Mouse (Mus musculus): ENCODE data around the gene Unc79. TPM values are rescaled to one million over a fixed set of nuclear protein-coding genes. Genes with fewer than 3 reads are reported as not detected.

Gene Unc79
- polyA plus RNA-seq, 1 experiment from 2014 or later = 0.17 TPM

DNA sequence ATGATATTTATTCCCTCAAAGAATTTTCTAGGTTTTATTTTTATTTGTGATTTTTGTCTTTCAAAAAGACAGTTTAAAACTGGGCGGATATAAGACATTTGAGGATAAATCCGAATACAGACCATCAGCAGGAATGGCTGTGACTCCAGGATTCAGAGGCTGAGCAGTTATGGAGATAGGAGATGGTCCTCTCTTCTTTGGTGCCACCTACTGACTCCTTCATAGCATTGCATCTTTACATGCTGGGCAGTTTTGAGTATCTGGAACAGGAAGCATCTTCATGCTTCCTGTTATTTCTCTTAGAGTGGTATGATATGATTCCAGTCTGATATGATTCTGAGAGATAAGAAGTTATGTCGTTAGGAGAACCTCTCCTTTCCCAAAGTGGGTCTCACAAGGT lies 116.3 kb downstream of the Unc79 start:
- no peaks in the 10 kb centered on the region for H3K4me1 ChIP-seq (replicated peaks; ENCODE audit: control insufficient read depth, insufficient read depth)
- no peak overlapping the region for H3K27ac ChIP-seq (replicated peaks)
- H3K9ac ChIP-seq (ENCODE audit: low read length) = no peak overlapping the region
- DNase-seq (ENCODE audit: low spot score) (no peak), ATAC-seq (ENCODE audit: low FRiP score, low TSS enrichment) (no peak; the same call in 1 of the 2 replicates)
- H3K27me3 ChIP-seq (ENCODE audit: control insufficient read depth, insufficient read depth, low read length) = no peaks in the 10 kb centered on the region
- H3K9me3 ChIP-seq (ENCODE audit: control insufficient read depth, low read length) = no peaks in the 10 kb centered on the region
- TF ChIP-seq CTCF (IDR thresholded peaks at IDR 0.05; ENCODE audit: low read depth) = peak; percentile 92
- TF ChIP-seq EP300 (optimal IDR thresholded peaks at IDR 0.05) = no peak
- H3K4me3 ChIP-seq (ENCODE audit: low read depth, low read length) = no peak overlapping the region
- H3K36me3 ChIP-seq (ENCODE audit: control insufficient read depth, insufficient read depth, low read length) = no peaks in the 10 kb centered on the region
- WGBS = 12% methylated on average over 3 of the region's 3 CpGs
- no peak overlapping the region for H3K4me2 ChIP-seq (replicated peaks; ENCODE audit: low read depth)

- Histone ChIP-seq H3K4me1 (replicated peaks; ENCODE audit: control insufficient read depth, insufficient read depth) (no peaks in the 10 kb centered on the region), H3K4me3 (ENCODE audit: low read depth, low read length) (no peak overlapping the region), H3K27ac (replicated peaks) (no peak overlapping the region), H3K27me3 (ENCODE audit: control insufficient read depth, insufficient read depth, low read length) (no peaks in the 10 kb centered on the region), H3K9me3 (ENCODE audit: control insufficient read depth, low read length) (no peaks in the 10 kb centered on the region), H3K4me2 (replicated peaks; ENCODE audit: low read depth) (no peak overlapping the region), H3K36me3 (ENCODE audit: control insufficient read depth, insufficient read depth, low read length) (no peaks in the 10 kb centered on the region), H3K9ac (ENCODE audit: low read length) (no peak overlapping the region)
- no peak for TF ChIP-seq EP300 (optimal IDR thresholded peaks at IDR 0.05)
- TF ChIP-seq CTCF (IDR thresholded peaks at IDR 0.05; ENCODE audit: low read depth) = no peak
- WGBS = 75% methylated on average over 5 of the region's 5 CpGs
- ATAC-seq (ENCODE audit: low FRiP score, low TSS enrichment) (no peak), DNase-seq (ENCODE audit: low spot score) (no peak)
Measured at GRCm38 (mm10) chr12:103068161-103068560, 119.5 kb downstream of the Unc79 start.

DNA sequence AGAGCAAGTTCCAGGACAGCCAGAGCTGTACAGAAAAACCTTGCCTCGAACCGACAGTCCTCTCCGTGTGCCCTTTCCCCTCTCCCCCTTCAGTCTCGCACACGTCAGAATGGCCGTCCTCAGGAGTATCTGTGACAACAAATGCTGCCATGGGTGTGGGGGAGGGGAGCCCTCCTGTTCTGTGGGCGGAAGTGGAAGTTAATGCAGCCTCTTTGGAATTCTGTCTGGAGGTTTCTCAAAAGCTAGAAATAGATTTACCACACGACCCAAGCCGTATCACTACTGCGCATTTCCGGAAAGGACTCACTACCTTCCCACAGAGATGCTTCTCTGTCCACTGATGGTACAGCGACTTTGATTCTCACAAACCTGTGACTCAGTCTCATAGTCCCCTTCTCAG lies 120.9 kb downstream of the Unc79 start:
- H3K4me1 ChIP-seq (replicated peaks; ENCODE audit: control insufficient read depth, insufficient read depth) = no peaks in the 10 kb centered on the region
- H3K27ac ChIP-seq (replicated peaks) = no peak overlapping the region
- H3K4me3 ChIP-seq (ENCODE audit: low read depth, low read length) = no peak overlapping the region
- DNase-seq (ENCODE audit: low spot score) (no peak), ATAC-seq (ENCODE audit: low FRiP score, low TSS enrichment) (no peak)
- H3K9ac ChIP-seq (ENCODE audit: low read length) = no peak overlapping the region
- TF ChIP-seq CTCF (IDR thresholded peaks at IDR 0.05; ENCODE audit: low read depth) (no peak), EP300 (optimal IDR thresholded peaks at IDR 0.05) (no peak)
- no peaks in the 10 kb centered on the region for H3K27me3 ChIP-seq (ENCODE audit: control insufficient read depth, insufficient read depth, low read length)
- H3K4me2 ChIP-seq (replicated peaks; ENCODE audit: low read depth) = no peak overlapping the region
- no peaks in the 10 kb centered on the region for H3K36me3 ChIP-seq (ENCODE audit: control insufficient read depth, insufficient read depth, low read length)
- no peaks in the 10 kb centered on the region for H3K9me3 ChIP-seq (ENCODE audit: control insufficient read depth, low read length)
- WGBS = 58% methylated on average over 12 of the region's 12 CpGs

- 91% methylated on average over 4 of the region's 4 CpGs for WGBS
- DNase-seq (ENCODE audit: low spot score) (no peak), ATAC-seq (ENCODE audit: low FRiP score, low TSS enrichment) (no peak)
- no peaks in the 10 kb centered on the region for H3K9me3 ChIP-seq (ENCODE audit: control insufficient read depth, low read length)
- H3K4me1 ChIP-seq (replicated peaks; ENCODE audit: control insufficient read depth, insufficient read depth) = no peaks in the 10 kb centered on the region
- no peak overlapping the region for H3K4me2 ChIP-seq (replicated peaks; ENCODE audit: low read depth)
- no peaks in the 10 kb centered on the region for H3K27me3 ChIP-seq (ENCODE audit: control insufficient read depth, insufficient read depth, low read length)
- H3K36me3 ChIP-seq (ENCODE audit: control insufficient read depth, insufficient read depth, low read length) = no peaks in the 10 kb centered on the region
- no peak overlapping the region for H3K4me3 ChIP-seq (ENCODE audit: low read depth, low read length)
- TF ChIP-seq EP300 (optimal IDR thresholded peaks at IDR 0.05) (no peak), CTCF (IDR thresholded peaks at IDR 0.05; ENCODE audit: low read depth) (no peak)
- H3K9ac ChIP-seq (ENCODE audit: low read length) = no peak overlapping the region
- no peak overlapping the region for H3K27ac ChIP-seq (replicated peaks)
Measured at GRCm38 (mm10) chr12:103073953-103074352, 125.3 kb downstream of the Unc79 start.

DNA sequence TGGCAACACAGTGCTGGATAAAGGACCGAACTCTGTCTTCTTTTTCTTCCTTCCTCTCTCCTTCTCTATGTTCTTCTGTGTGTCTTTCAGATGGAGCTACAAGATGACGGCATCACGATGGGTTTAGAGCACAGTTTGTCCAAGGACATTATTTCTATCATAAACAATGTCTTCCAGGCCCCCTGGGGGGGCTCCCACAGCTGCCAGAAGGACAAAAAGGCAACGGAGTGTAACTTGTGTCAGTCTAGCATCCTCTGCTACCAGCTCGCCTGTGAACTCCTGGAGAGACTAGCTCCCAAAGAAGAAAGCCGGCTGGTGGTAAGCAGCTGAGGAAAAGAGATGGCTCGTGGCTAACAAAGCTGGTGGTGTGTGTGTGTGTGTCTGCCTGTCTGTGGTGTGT lies 130.1 kb downstream of the Unc79 start:
- ATAC-seq (ENCODE audit: low FRiP score, low TSS enrichment) (no peak), DNase-seq (ENCODE audit: low spot score) (no peak)
- TF ChIP-seq EP300 (optimal IDR thresholded peaks at IDR 0.05) (no peak), CTCF (IDR thresholded peaks at IDR 0.05; ENCODE audit: low read depth) (no peak)
- Histone ChIP-seq H3K4me2 (replicated peaks; ENCODE audit: low read depth) (no peak overlapping the region), H3K36me3 (ENCODE audit: control insufficient read depth, insufficient read depth, low read length) (no peaks in the 10 kb centered on the region), H3K9ac (ENCODE audit: low read length) (no peak overlapping the region), H3K4me1 (replicated peaks; ENCODE audit: control insufficient read depth, insufficient read depth) (no peaks in the 10 kb centered on the region), H3K27ac (replicated peaks) (no peak overlapping the region), H3K9me3 (ENCODE audit: control insufficient read depth, low read length) (no peaks in the 10 kb centered on the region), H3K4me3 (ENCODE audit: low read depth, low read length) (no peak overlapping the region), H3K27me3 (ENCODE audit: control insufficient read depth, insufficient read depth, low read length) (no peaks in the 10 kb centered on the region)
- WGBS = 42% methylated on average over 7 of the region's 7 CpGs

DNA sequence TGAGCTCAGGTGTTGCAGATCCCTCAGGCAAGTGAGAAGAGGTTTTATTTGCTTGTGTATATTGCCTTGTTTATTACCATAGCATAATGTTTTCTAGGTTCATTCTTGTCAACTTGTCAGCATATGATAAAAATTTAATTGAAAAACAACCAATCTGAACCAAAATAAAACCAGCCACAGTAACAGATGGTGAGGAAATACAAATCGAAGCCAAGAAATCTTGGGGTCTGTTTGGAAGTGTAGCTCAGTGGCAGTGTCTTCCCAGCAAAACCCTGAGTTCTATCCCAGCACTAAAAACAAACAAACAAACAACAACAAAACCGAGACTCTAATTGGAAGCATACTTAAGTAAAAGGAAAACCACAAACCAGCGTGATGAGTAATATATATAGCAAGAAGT lies 131.4 kb downstream of the Unc79 start:
- no peaks in the 10 kb centered on the region for H3K4me1 ChIP-seq (replicated peaks; ENCODE audit: control insufficient read depth, insufficient read depth)
- no peaks in the 10 kb centered on the region for H3K9me3 ChIP-seq (ENCODE audit: control insufficient read depth, low read length)
- TF ChIP-seq CTCF (IDR thresholded peaks at IDR 0.05; ENCODE audit: low read depth) (no peak), EP300 (optimal IDR thresholded peaks at IDR 0.05) (no peak)
- H3K4me3 ChIP-seq (ENCODE audit: low read depth, low read length) = no peak overlapping the region
- H3K4me2 ChIP-seq (replicated peaks; ENCODE audit: low read depth) = no peak overlapping the region
- H3K27ac ChIP-seq (replicated peaks) = no peak overlapping the region
- H3K27me3 ChIP-seq (ENCODE audit: control insufficient read depth, insufficient read depth, low read length) = no peaks in the 10 kb centered on the region
- H3K9ac ChIP-seq (ENCODE audit: low read length) = no peak overlapping the region
- WGBS = 68% methylated on average over 3 of the region's 3 CpGs
- DNase-seq (ENCODE audit: low spot score) = no peak
- H3K36me3 ChIP-seq (ENCODE audit: control insufficient read depth, insufficient read depth, low read length) = no peaks in the 10 kb centered on the region
- ATAC-seq (ENCODE audit: low FRiP score, low TSS enrichment) = no peak
